Mouse (Mus musculus) forebrain, embryonic 16.5 days (tissue): ENCODE measurements around the gene Stmn3. TPM values are rescaled to one million over a fixed set of nuclear protein-coding genes. Genes with fewer than 3 reads are reported as not detected.

Source experiments
- ATAC-seq: fragments of 200-750 bp; cut with Nextera tagmentation; 2 replicates; pipeline ENCODE4 v1.8.0; 2017; ENCODE audit warnings: mild to moderate bottlenecking, moderate library complexity
- H3K27ac ChIP-seq: fragments of 300-500 bp; sonication (generic); 2 replicates; pipeline ENCODE4 v1.5.1; 2014; ENCODE audit warnings: low read length, control low read depth
- H3K27me3 ChIP-seq: fragments of 300-500 bp; sonication (generic); replicated peaks from 2 replicates; pipeline ENCODE4 v1.6.1; 2014; ENCODE audit warnings: low read length; ENCODE audit not compliant: control insufficient read depth, insufficient read depth
- H3K36me3 ChIP-seq: fragments of 300-500 bp; sonication (generic); 2 replicates; pipeline ENCODE4 v1.6.1; 2014; ENCODE audit not compliant: control insufficient read depth, insufficient read depth
- H3K4me1 ChIP-seq: fragments of 300-500 bp; sonication (generic); replicated peaks from 2 replicates; pipeline ENCODE4 v1.6.1; 2014; ENCODE audit warnings: low read length; ENCODE audit not compliant: control insufficient read depth, insufficient read depth
- H3K4me2 ChIP-seq: fragments of 300-500 bp; sonication (generic); 2 replicates; pipeline ENCODE4 v1.6.1; 2014; ENCODE audit warnings: mild to moderate bottlenecking, low read length, control low read depth
- H3K4me3 ChIP-seq: fragments of 300-500 bp; sonication (generic); replicated peaks from 2 replicates; pipeline ENCODE4 v1.5.1; 2014; ENCODE audit warnings: mild to moderate bottlenecking, low read length, control low read depth
- H3K9ac ChIP-seq: fragments of 300-500 bp; sonication (generic); replicated peaks from 2 replicates; pipeline ENCODE4 v1.6.1; 2014; ENCODE audit warnings: low read depth, low read length, control low read depth
- H3K9me3 ChIP-seq: fragments of 300-500 bp; sonication (generic); 2 replicates; pipeline ENCODE4 v1.6.1; 2016; ENCODE audit warnings: low read length; ENCODE audit not compliant: control insufficient read depth
- WGBS: fragments of 180-500 bp; shearing (Covaris S2); extraction: QIAGEN DNeasy Blood & Tissue Kit; methylation state at CpG from one replicate; pipeline ENCODE4 v1.1.7; 2014; 5-methylcytosine and 5-hydroxymethylcytosine counted together
- polyA plus RNA-seq: library from polyadenylated mRNA; unstranded; fragments of >200 nt; fragmentation: Nextera tagmentation; extraction: Ambion mirVana; gene quantifications from 2 replicates; pipeline ENCODE4 v1.2.1, GENCODE M21; 2015

The Stmn3 gene
- polyA plus RNA-seq, 1 experiment from 2014 or later = 1,155 TPM

DNA sequence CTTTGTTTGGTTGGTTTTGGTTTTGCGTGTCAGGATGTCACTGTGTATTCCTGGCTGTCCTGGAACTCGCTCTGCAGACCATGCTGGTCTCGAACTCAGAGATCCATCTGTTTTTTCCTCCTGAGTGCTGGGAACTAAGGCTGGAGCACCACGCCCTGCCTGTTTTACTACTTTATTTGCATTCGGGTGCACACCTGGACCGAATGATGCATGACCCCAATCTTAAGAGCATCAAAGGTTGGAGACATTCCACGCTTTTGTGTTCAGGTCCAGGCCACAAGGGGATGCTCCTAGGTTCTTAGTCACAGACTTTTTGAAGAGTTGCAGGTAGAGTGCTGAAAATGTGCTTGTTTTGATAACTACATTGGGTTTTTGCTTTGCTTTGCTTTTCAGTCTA is 5.8 kb upstream of the Stmn3 start:
- Histone ChIP-seq H3K9ac (peak overlapping the region; percentile 58), H3K27ac (no peak overlapping the region), H3K36me3 (peaks cover 4% of the 10 kb centered on the region; the same call in 1 of the 2 replicates), H3K9me3 (no peaks in the 10 kb centered on the region), H3K27me3 (no peaks in the 10 kb centered on the region; the same call in 1 of the 2 replicates), H3K4me1 (peaks cover 10% of the 10 kb centered on the region), H3K4me2 (peak overlapping the region; percentile 86), H3K4me3 (peak overlapping the region; percentile 74)
- ATAC-seq = peak; percentile 13; the same call in 1 of the 2 replicates
- 15% methylated on average over 7 of the region's 7 CpGs for WGBS

GRCm38 (mm10) chr2:181319248-181320102 is 5.2 kb upstream of the Stmn3 start, which contains the start of gene Rtel1:
TSS of gene Rtel1 (plus strand) at chr2:181319739.
- H3K36me3 ChIP-seq = peaks cover 4% of the 10 kb centered on the region; the same call in 1 of the 2 replicates
- H3K4me3 ChIP-seq = peak within 1 kb of the TSS; percentile 74
- peak; percentile 92 for ATAC-seq
- H3K4me2 ChIP-seq = peak within 1 kb of the TSS; percentile 86
- H3K9ac ChIP-seq = peak within 1 kb of the TSS; percentile 58
- H3K27me3 ChIP-seq = no peaks in the 10 kb centered on the region; the same call in 1 of the 2 replicates
- H3K4me1 ChIP-seq = peaks cover 10% of the 10 kb centered on the region
- WGBS = 6% methylated on average over 40 of the region's 40 CpGs
- H3K9me3 ChIP-seq = no peaks in the 10 kb centered on the region
- H3K27ac ChIP-seq = peak within 1 kb of the TSS; percentile 33; the same call in 1 of the 2 replicates

GRCm38 (mm10) chr2:181313344-181314079 is 788 bp downstream of the Stmn3 start:
- Histone ChIP-seq H3K4me2 (peak overlapping the region; percentile 65), H3K36me3 (peaks cover 2% of the 10 kb centered on the region), H3K9me3 (no peaks in the 10 kb centered on the region), H3K27ac (peak overlapping the region; percentile 94), H3K27me3 (no peaks in the 10 kb centered on the region; the same call in 1 of the 2 replicates), H3K4me1 (peaks cover 23% of the 10 kb centered on the region), H3K9ac (peak overlapping the region; percentile 97), H3K4me3 (peak overlapping the region; percentile 89)
- WGBS = under 1% methylated on average over 35 of the region's 35 CpGs
- ATAC-seq = peak; percentile 56

- H3K4me3 ChIP-seq = peak overlapping the region; percentile 89
- H3K36me3 ChIP-seq = peaks cover 6% of the 10 kb centered on the region
- H3K27ac ChIP-seq = peak overlapping the region; percentile 94; the same call in 1 of the 2 replicates
- ATAC-seq = no peak
- H3K9me3 ChIP-seq = no peaks in the 10 kb centered on the region
- H3K4me2 ChIP-seq = peak overlapping the region; percentile 65
- H3K4me1 ChIP-seq = peaks cover 23% of the 10 kb centered on the region
- H3K9ac ChIP-seq = peak overlapping the region; percentile 97
- no peaks in the 10 kb centered on the region; the same call in 1 of the 2 replicates for H3K27me3 ChIP-seq
- WGBS = 15% methylated on average over 5 of the region's 5 CpGs
These were observed 1.3 kb downstream of the Stmn3 start for GRCm38 (mm10) chr2:181313006-181313343.

DNA sequence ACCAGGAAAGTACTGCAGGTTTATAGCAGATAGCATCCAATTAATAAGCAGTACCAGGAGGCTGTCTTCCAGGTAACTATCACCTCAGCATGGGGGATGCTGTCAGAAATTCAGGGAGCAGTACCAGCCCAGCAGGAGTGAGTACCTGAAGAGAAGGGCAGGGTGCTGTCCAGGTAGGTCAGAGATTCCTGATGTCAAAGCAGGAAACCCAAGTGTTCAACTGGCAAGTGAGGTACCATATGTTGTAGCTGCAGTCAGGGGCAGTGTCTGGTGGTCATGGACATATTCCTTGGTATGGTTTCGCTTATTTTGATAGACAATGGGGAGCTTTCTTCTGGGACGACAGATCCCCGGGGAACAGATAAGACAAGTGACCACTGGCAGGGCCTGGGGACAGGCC is 1.9 kb downstream of the Stmn3 start:
- Histone ChIP-seq H3K4me2 (peak overlapping the region; percentile 65), H3K4me3 (peak overlapping the region; percentile 89), H3K36me3 (peaks cover 6% of the 10 kb centered on the region), H3K9ac (peak overlapping the region; percentile 97), H3K27ac (no peak overlapping the region), H3K4me1 (peaks cover 23% of the 10 kb centered on the region), H3K27me3 (no peaks in the 10 kb centered on the region; the same call in 1 of the 2 replicates), H3K9me3 (no peaks in the 10 kb centered on the region)
- ATAC-seq = no peak
- WGBS = 79% methylated on average over 3 of the region's 3 CpGs

DNA sequence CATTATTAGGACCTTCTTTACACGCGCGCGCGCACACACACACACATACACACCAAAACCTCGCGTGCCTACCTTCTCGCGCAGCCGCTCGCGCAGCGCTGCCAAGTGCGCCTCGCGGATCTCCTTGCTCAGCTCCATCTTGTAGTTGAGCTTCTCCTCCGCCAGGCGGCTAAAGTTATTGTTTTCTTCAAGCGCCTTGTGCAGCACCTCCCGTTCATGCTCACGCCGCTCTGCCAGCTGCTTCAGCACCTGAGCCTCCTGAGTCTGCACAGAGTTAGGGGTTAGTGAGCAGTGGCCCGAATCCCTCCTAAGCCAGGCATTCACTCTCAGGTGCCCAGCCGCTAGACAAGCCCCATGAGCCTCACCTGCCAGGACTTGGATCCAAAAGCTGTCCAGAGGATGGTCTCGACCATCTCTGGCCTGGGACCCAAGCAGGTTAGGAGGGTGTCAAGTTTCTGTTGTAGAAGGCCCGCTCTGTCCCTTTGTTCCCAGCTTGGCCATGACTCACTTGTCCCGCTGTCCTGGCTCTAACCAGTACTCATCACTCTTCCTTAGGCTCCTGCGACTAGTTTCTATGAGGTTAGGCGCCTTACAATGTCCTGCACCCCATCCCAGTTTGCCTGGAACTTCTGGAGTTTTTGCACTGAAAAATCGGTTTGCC is 7.0 kb downstream of the Stmn3 start:
- H3K4me3 ChIP-seq = no peak overlapping the region
- no peaks in the 10 kb centered on the region for H3K27me3 ChIP-seq
- 9% methylated on average over 30 of the region's 30 CpGs for WGBS
- peaks cover 26% of the 10 kb centered on the region for H3K36me3 ChIP-seq
- H3K4me2 ChIP-seq = no peak overlapping the region
- ATAC-seq = peak; percentile 65
- no peaks in the 10 kb centered on the region for H3K9me3 ChIP-seq
- peaks cover 24% of the 10 kb centered on the region for H3K4me1 ChIP-seq
- H3K27ac ChIP-seq = no peak overlapping the region
- no peak overlapping the region for H3K9ac ChIP-seq

GRCm38 (mm10) chr2:181304944-181305343 is 9.4 kb downstream of the Stmn3 start:
- ATAC-seq = no peak
- 63% methylated on average over 1 of the region's 1 CpGs for WGBS

GRCm38 (mm10) chr2:181302041-181302440 is 12.3 kb downstream of the Stmn3 start:
- Histone ChIP-seq H3K4me3 (no peak overlapping the region), H3K27ac (no peak overlapping the region), H3K9ac (no peak overlapping the region), H3K4me1 (peaks cover 5% of the 10 kb centered on the region), H3K36me3 (peaks cover 20% of the 10 kb centered on the region), H3K27me3 (no peaks in the 10 kb centered on the region), H3K4me2 (no peak overlapping the region), H3K9me3 (no peaks in the 10 kb centered on the region)
- 42% methylated on average over 3 of the region's 3 CpGs for WGBS
- ATAC-seq = no peak

More at GRCm38 (mm10) chr2:181304944-181305343, 9.4 kb downstream of the Stmn3 start:
- Histone ChIP-seq H3K4me1 (peaks cover 8% of the 10 kb centered on the region), H3K9me3 (no peaks in the 10 kb centered on the region), H3K27me3 (no peaks in the 10 kb centered on the region), H3K4me3 (no peak overlapping the region), H3K36me3 (peaks cover 26% of the 10 kb centered on the region), H3K9ac (no peak overlapping the region), H3K4me2 (no peak overlapping the region), H3K27ac (no peak overlapping the region)
